Mouse (Mus musculus) liver (tissue): ENCODE measurements at regions not wholly inside any gene's neighbourhood (a gene's known extent, or its start where the extent isn't known, plus 50 kb on each side); places are given as distances from the start of the nearest gene placed in this dataset.
"Not testable (repeated sequence)": the region's sequence is repeated elsewhere in the genome, so short reads cannot be mapped to it uniquely, and the experiment has no call there.

Experiments
- DNase-seq: peaks from one replicate; pipeline ENCODE4 v3.0.0-alpha.2; 2020; ENCODE audit warnings: mixed read lengths

DNA sequence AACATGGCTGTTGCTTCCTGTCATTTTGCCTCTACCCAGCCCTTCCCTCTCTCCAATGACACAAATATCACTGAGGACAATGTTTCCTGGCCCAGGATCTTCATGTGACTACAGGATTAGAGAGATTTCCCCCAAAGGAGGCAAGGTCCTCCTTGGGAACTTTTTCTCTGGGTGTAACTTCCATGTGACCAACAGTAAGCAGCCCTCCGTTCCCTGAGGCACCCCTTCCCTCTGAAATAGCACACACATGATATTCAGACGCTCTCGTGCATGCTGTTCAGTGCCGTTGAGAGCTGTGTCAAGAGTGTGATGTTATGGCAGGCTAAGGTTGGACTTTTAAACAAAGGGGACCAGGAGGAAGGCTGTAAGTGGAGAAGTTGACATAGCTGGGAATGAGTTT lies 169.2 kb upstream of the Otx2 start:
- no peak for DNase-seq

DNA sequence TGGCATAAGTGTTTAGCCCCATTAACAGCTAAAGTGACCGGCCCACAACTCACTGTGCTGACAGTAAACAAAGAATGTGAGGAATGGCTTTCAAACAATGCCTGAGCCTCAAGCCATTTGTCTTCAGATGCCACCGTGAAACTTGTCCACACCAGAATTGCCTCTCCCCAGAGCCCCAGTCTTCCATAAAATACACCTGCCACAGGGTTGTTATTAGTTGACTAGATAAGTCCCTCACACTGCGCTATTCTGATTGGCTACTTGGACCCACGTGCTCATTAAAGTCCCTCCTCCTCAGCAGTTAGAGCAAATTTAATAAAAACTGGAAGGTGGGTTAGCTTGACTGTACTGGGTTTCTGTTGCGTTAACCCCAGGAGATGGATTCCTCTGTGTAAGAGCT lies 167.7 kb upstream of the Otx2 start:
- DNase-seq = no peak

DNA sequence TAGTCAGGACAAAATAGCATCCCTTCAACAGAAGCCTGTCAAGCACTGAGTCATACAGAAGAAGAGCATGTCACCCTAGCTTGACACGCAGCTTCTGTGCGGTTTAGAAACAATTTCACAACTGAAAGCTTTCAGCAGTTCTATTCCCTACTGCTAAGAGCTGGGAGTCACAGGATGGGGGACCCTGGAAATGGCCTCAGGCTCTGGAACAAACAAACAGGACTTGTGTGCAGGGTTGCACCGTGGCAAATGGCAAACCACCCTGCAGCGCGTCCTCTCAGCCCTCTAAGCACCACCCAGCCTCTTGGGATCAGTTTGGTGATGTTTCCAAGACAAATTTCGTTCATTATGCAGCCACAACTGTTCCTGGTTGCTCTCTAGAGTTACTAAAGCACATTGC lies 163.6 kb upstream of the Otx2 start:
- DNase-seq = no peak

DNA sequence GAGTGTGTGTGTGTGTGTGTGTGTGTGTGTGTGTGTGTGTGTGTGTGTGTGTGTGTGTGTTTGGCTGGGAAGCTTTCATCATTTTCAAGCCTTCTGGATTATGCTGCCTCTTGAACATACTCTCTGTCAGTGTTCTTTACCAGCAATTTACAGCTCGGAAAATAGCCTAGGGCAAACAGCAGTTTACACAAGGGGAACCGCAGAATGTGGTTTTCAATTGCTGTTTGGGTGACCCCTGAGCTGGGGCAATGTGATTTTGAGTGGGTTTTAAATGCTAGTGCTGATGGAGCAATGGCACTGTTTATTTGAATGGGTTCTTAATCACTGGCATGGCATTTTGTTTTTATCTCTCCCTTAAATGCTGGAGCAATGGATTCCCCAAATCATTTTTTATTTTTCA lies 162.5 kb upstream of the Otx2 start:
- DNase-seq = no peak

DNA sequence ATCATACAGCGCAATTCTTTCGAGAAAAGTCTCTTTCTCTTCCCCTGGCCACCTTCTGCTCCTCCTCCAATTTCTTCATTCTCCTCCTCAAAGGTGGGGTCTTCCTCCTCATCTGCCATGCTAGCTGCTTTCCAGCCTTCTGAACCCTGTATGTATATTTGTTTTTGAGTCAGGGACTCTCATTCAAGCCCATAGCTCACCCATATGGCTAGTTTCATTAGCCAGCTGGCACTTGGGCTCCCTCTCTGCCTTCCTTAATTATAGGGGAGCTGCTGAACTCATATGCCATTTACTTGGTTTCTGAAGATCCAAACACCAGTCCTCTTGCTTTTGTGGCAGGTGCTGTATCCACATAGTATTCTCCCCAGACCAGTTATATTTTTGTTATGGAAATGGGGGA lies 160.8 kb upstream of the Otx2 start:
- DNase-seq = no peak

DNA sequence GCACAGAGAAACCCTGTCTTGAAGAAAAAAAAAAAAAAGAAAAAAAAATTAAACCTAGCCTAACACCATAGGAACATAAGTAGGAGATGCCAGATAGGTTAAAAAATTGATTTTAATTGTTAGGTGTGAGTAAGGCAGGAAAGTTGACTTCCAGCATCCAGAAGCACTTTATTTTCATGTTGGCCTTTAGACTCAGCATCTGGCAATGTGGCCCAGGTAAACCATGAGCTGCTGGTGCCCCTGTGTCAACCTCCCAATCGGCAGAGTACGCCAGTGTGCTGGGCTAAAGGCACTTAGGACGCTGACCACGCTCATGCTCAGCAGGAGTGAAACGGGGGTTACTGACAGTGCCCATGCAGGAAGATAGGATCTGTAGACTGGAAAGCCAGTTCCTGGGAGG lies 152.8 kb upstream of the Otx2 start:
- DNase-seq = no peak

DNA sequence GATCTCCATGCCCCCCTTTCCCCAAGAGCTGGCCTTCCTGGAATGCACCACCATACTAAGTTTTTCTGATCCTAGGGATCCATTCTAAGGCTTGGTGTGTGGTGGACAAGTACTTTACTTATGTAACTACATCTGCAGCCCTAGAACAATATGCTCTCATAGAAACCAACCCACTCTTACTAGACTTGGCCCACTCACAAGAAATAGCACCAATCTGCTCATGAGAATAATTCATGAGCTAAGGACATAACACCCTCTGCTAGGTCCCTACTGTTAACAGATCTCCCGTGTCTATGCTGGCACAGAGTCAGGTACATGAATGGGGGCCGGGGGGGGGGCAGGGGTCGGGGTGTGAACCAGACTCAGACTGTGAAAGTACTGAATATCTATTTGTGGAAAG lies 150.8 kb upstream of the Otx2 start:
- DNase-seq = no peak

DNA sequence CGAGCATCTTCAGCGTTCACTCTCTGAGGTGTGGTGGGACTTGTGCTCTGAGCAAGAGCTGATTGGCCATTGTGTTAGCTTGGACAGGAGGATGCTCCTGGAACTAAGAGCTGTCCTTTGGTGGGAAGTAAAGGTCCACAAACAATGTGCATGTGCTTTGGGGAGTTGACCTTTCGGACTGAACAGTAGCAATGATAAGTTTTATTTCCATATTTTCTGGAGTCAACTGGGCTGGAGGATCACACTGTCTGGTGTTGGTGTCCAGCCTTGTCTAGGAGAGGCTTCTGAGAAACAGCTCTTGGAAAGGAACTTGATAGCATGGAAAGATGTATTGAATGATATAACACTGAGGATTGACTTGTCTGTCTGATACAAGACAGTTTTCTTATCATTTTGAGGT lies 142.3 kb upstream of the Otx2 start:
- no peak for DNase-seq

DNA sequence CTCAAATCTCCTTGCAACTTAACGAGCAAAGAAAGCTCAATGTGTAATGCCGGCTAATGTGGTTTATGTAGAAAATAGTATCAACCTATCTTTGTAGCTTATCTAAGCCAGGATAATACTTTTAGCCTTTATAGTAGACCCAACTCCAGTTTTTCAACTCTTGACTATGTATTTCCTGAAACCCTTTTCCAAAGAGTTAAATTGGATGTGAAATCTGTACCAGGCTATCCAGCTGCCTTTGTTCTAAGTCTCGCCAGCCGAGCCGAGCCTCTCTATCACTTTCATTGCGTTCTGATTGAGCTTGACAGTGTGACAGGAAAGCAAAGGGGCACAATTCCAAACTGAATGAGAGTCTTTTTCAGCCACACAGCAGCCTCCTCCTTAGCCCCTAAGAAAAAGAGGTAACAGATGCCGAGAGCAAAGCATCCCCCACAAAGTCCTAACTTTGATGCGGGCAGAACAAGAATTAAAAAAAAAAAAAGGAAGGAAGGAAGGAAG lies 141.7 kb upstream of the Otx2 start:
- no peak for DNase-seq

DNA sequence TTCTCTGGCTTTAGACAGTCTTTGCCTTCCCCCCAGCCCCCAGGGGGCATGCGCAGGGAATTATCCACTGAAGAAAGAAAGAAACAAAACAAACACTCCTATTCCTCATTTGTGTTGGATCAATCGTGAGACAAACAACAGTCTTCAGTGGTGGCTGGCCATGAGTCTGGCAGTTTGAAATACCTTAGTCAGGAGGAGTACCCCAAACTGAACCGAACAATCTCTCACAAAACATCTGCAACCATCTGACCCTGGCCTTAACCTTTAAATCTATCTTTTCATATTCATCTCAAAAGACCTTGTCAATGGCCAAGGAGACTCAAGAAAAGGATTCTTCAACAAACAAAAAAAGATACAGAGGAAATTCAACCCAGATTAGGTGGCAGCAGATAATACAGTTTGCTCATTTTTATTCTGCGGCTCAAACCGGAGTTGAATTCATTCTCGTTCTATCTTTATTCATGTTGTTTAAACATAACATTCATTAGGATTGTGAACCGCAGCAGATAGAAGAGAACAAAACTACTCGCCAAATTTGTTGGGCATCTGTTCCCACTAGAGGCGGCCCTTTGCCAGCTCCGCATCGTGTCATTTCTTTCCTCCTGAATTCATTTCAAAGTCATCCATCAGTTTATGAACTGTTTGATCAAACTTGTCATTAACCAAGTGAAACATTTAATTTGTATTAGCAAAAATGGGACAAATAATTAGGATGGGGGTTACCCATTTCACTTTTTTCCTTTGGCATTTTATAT lies 139.3 kb upstream of the Otx2 start:
- DNase-seq = no peak

DNA sequence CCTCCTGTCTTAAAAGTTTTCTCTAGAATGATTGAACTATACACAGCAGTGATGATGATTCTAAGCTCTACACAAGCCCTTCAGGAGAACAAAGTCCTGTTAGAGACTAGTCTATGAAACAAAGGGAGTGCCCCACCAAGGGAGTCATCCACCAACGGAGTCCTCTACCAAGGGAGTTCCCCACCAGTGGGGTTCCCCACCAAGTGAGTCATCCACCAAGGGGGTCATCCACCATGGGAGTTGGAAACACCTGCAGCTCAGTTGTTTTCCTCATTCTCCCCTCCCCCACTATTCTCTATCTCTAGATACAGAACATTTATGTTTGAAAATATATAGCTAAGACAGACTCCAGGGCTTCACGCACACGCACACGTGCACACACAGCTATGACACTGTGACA lies 130.5 kb upstream of the Otx2 start:
- DNase-seq = no peak

DNA sequence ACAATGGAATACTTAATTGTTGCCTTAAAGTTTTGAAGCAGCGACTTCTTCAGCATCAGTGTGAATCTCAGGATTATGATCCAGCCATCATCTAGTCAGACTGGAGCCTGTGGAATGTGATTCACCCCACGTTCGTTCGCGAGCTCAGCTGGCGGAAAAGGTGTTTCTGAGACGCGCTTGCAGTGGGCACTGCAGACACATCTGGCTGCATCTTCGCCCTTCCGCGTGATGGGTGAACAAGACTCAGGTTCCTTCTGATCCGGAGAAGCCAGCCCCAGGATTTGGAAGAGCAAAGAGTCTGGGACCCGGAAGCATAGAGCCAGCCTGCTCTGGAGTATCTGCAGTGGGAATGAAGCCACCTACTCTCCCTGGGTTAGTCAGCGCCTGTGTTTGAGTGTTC lies 127.7 kb upstream of the Otx2 start:
- no peak for DNase-seq

DNA sequence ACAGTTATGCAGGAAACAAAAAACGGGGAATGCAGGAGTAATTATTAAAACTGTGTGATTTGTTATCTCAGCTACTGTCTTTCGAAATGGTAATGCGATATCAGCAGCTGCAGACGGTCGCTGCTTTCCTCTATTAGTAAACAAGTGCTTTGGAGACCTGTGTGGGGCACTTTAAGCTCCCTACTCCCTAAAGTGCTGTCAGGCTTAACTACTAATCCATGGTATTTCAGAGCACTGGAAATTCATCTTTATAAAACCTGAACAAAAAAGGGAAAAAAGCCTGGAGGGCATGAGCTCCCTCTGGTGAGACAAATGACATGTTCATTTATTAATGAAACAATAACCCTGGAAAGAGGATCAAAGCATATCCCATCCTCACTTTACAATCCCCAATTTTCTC lies 127.2 kb upstream of the Otx2 start:
- no peak for DNase-seq

DNA sequence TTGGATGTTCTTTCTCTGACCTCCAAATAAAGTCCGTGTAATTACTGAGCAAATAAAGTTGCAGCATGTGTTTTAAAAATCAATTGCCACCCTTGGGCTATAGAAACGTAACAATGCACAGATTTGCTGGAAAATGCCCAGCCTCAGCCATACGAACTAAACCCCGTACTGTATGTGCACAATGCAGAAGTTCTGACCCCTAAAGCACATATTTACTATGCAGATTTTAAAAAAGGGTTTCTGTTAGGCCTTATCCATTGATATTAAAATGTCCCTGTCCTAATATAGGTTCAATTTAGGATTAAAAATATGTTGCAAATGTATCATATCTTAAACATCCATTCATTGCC lies 126.5 kb upstream of the Otx2 start:
- DNase-seq = no peak

DNA sequence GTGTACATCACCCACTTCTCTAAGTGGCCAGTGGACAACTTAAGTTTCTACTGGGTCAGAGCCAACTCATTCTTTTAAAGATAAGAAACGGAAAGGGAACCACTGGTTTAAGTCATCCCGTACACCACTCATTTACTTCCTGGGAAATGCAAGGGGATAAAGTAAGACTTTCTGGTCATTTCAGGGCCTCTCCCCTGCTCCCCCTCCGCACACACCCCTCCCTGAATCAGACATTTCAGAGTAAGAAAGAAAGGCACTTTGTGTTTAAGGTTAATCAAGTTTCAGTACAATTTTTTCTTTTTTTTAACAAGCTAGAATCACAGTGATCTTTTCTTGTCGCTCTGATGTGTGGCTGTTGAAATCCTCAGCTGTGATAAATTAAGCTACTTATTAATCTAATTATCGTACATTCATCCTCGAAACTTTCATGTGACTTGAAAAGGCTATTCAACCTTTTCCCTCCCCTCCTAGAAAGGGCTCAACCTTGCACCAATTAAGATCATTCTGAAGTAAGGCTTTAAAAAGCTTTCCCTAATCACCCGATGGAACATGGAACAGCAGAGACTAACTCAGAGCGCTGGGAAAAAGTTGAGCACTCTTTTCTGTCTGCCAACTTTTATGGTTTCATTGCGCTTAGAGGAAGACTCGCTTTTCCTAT lies 126.0 kb upstream of the Otx2 start:
- no peak for DNase-seq

DNA sequence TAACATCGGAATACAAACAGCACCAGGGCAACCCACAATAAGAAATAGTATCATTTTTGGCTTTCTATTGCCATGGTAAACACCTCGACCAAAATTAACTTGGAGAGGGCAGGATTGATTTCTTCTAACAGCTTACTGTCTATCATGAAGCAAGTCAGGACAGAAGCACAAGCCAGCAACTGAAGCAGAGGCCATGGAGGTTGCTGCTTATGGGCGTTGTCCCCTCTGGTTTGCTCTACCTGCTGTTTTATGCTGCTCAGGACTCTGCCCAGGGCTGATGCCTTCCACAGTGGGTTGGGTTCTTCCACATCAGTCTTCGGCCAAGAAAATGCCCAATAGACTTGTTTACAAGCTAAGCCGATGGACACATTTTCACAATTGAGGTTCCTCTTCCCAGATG lies 117.9 kb upstream of the Otx2 start:
- no peak for DNase-seq

DNA sequence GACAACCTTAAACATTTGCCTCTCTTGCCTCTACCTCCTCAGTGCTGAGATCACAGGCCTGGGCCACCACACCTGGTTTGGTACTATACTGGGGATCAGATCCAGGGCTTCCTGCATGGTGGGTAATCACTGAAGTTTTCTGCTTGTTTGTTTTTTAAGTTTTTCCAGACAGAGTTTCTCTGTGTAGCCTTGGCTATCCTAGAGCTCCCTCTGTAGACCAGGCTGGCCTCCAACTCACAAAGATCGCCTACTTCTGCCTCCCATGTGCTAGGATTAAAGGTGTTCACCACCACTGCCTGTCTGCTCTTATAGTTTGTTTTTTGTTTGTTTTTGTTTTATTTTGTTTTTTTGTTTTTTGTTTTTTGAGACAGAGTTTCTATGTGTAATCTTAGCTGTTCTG lies 105.7 kb upstream of the Otx2 start:
- no peak for DNase-seq

DNA sequence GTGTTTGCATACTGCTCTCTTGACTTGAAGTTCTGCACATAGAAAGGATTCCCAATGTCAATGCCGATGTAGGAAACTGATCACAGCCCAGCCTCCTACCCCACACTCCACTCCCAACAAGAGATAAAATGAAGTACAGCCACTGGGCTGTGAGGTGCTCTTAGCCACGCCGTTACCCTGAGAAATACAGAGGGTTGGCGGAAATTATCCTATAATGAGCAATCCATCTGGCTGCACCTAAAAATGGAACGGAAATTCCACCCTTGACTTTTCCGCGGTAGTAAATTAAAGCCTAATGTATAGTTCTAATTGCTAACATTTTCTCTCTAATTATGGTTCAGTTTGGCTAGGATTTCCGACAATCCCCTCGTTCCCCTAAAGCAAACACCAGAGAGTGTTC lies 97.2 kb upstream of the Otx2 start:
- DNase-seq = no peak

DNA sequence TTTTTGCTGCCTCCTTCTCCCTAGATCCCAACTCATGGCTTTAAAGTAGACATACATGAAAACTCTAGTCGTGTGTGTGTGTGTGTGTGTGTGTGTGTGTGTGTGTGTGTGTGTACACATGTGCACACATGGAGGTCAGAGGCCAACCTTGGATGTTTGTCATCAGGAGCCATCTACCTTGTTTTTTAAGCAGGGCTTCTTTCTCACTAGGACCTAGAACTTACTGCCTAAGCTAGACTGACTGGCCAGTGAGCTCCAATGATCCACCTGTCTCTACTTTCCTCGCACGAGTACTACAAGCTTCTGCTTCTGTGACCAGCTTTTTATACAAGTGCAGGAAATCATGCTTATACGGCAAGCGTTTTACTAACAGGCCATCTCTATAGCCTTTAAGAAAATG lies 89.1 kb upstream of the Otx2 start:
- no peak for DNase-seq

DNA sequence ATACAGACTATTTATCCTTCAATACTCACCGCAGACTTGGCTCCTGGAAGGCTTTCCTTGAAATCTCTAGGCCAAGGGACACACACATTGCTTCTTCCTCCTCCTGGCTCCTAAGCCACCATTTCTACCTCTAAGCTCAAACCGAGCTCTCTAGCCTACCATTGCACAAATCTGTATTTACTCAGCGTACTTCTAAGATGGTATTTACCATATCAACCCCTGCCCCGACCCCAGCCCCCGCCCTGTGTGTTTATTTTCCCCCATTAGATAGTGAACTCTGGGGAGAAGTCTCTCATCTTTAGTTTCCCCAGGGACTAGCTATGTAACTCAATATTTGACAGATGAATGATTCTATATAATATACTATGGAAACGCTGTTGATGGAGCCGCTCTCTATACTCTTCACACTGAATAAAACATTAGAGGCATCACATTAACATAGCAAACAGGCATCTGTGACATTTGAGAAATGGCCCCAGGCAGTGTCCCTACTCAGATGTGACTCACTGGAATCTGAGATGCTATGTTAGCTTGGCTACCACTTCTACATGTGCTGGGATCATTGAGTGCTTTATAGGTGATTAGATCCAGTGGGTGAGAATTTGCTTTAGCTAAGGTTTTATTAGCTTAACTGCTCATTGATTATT lies 87.5 kb upstream of the Otx2 start:
- DNase-seq = no peak

DNA sequence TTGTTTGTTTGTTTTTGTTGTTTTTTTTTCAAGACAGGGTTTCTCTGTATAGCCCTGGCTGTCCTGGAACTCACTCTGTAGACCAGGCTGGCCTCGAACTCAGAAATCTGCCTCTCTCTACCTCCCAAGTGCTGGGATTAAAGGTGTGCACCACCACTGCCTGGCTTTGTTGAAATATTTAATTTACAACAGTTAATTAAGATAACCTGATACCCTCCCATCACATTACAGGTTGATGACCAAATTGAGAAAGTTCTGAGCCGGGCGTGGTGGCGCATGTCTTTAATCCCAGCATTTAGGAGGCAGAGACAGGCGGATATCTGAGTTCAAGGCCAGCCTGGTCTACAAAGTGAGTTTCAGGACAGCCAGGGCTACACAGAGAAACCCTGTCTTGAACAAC lies 81.5 kb upstream of the Otx2 start:
- DNase-seq = not testable (repeated sequence)

DNA sequence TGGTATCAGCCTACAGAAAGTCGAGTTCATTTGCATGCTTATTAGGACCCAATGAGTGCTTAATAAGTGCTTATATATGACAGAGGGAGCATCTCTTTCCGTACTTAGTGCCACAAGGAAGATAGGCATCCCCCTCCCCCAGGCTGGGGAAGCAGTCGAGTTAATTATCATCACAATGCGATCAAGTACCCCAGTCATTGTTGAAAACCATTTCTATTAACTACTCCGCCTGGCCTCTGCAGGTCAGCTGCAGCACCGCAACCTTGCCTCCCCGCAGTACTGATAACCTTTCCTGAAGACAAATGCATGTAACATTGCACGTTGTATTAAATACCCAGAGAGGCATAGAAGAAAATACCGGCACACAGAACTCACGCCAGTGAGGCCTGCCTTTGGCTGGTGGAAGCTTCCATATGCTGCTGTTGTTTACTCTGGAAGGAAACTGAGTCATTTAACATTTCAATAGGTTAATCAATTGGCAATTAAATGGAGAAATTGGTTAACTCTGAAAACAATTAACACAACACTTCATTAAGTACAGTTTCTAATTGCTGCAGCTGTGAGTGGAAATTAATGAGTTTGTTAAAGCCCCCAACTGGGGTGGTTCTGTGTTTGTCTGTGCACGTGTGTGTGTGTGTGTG lies 80.6 kb upstream of the Otx2 start:
- no peak for DNase-seq

DNA sequence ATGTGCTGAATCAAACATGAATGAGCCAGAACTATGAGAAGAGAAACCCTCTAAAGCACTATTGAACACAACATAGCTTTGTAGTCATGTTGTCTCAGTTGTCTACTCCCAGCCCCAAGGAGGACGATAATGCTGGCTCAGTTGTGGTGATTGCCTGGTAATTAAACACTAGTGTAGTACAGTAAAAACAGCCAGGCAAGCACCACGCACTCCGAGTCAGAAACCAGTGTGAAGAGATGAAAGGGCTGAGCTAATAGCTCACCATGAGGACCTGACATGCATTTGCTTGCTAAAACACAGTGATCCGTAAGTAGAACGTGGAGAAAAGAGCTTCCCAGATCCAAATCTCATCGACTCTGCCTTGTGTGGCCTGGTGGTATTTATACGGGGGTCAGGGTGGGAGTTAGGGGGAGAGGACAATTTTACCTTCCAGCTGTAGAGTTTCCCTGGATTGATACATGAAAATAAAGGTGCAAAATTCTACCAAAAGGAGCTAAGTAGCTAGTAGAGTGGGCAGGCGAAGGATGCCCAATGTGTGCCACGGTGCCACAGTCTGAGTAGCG lies 80.0 kb upstream of the Otx2 start:
- DNase-seq = no peak

DNA sequence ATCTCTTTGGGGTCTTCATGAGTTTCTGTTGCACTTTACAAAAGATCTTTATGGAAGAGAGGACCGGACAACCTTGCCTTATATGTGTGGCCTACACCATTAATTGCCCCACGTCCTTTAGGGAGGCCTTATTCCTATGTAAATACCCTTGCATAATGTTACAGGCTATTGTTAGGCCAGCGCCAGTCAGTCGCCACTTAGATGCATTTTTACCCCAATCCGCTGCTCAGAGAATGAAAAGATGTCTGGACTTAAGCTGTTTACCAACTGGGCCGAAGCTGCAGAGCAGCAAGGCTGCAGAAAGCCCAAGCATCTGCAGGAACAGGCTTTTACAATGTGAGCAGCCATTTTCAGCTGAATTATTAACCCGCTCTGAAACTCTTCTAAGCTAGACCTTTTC lies 79.5 kb upstream of the Otx2 start:
- no peak for DNase-seq
